Mouse (Mus musculus) hindlimb bud, embryonic 11.5 days (tissue): ENCODE results near the gene Neurog3.

Experiments
- DNase-seq: peaks from one replicate; pipeline ENCODE4 v3.0.0-alpha.2; 2012; ENCODE audit warnings: low read depth, low spot score; ENCODE audit errors: extremely low spot score

Neurog3 gene

GRCm38 (mm10) chr10:62132691-62133281 is at the start of gene Neurog3:
Gene Neurog3 (plus strand): TSS chr10:62133090.
- DNase-seq, result no peak

GRCm38 (mm10) chr10:62086044-62086443 is 46.8 kb upstream of the Neurog3 start:
- no peak for DNase-seq

GRCm38 (mm10) chr10:62086826-62087225 is 46.1 kb upstream of the Neurog3 start:
- no peak for DNase-seq

- no peak for DNase-seq
Measured at GRCm38 (mm10) chr10:62088411-62088810, 44.5 kb upstream of the Neurog3 start.

- DNase-seq, result no peak
Measured at GRCm38 (mm10) chr10:62089071-62089470, 43.8 kb upstream of the Neurog3 start.

GRCm38 (mm10) chr10:62089486-62089885 is 43.4 kb upstream of the Neurog3 start:
- no peak for DNase-seq

GRCm38 (mm10) chr10:62093903-62094302 is 39.0 kb upstream of the Neurog3 start:
- DNase-seq, result no peak

GRCm38 (mm10) chr10:62094401-62094800 is 38.5 kb upstream of the Neurog3 start:
- DNase-seq, result no peak

- DNase-seq, result no peak
Measured at GRCm38 (mm10) chr10:62099749-62100403, 33.0 kb upstream of the Neurog3 start.

- DNase-seq, result peak; percentile 71
Measured at GRCm38 (mm10) chr10:62101504-62102439, 31.1 kb upstream of the Neurog3 start.

- DNase-seq, result no peak
Measured at GRCm38 (mm10) chr10:62104835-62105576, 27.9 kb upstream of the Neurog3 start.

GRCm38 (mm10) chr10:62107048-62107447 is 25.8 kb upstream of the Neurog3 start:
- no peak for DNase-seq

- DNase-seq, result no peak
Measured at GRCm38 (mm10) chr10:62110504-62111206, 22.2 kb upstream of the Neurog3 start.

GRCm38 (mm10) chr10:62111207-62111576 is 21.7 kb upstream of the Neurog3 start:
- DNase-seq, result no peak

- no peak for DNase-seq
Measured at GRCm38 (mm10) chr10:62113865-62114647, 18.8 kb upstream of the Neurog3 start.

- DNase-seq, result no peak
Measured at GRCm38 (mm10) chr10:62127137-62127536, 5.8 kb upstream of the Neurog3 start.

- DNase-seq, result no peak
Measured at GRCm38 (mm10) chr10:62127711-62128231, 5.1 kb upstream of the Neurog3 start.

- no peak for DNase-seq
Measured at GRCm38 (mm10) chr10:62128316-62128951, 4.5 kb upstream of the Neurog3 start.
